Mouse (Mus musculus): ENCODE data around the gene Kif13a.

Kif13a gene
- long read RNA-seq, experiment 1, partial matches to known transcripts, result 2 of 6 reads
- long read RNA-seq, experiment 1, other reads (novel, unspliced or antisense), result 4 of 6 reads
- long read RNA-seq, experiment 2, partial matches to known transcripts, result 4 of 11 reads
- long read RNA-seq, experiment 2, other reads (novel, unspliced or antisense), result 7 of 11 reads

DNA sequence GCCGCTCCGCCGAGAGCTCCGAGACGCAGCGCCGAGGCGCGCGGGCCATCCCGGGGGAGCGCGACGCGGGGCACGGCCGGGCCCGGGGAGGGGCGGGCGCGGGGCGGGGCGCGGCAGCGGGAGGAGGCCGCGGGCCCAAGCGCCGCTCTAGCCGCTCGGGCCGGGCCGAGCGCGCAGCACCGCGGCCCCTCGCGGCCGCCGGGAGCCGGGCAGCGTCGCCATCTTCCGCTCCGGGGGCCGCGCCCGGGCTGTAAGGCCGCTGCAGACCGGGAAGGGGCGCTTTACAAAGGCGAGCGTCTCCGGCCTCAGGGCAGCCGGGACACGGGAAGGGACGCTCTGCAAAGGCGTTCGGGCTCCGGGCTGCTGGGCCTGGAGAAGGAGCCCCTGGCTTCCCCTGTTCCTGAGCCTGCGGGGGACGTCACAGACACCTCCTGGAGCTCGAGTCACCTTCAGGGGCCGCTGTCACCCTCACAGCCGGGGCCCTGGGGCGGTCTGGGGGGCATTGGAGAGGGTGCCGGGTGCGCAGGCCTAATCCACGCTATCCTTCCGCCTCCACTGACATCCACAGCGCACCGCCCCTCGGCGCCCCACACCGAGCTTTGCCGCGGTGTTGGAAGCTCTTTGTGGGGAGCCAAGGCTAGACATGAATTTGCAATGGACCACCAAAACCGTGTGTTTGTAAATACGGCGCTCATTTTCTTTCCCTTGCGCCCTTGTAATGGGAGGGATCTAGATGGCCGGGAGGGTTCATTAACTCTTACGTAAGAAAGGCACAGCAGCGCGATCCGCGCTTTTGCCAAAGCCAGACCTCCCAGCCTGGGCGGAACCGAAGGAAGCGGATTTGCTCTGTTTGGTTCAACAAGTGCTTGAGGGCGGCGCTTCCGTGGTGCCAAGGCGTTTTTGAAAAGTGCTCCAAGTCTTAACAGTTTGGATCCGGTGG is at the start of gene Kif13a:
Kif13a (minus strand) TSS at position 149 of the 940 bp plus-strand sequence.
- intact Hi-C loops (cut with DNase I), result loop anchor here (5.0 kb wide), 3 partner anchors 43 to 93 kb away; partner anchors contain the start of gene Nhlrc1

DNA sequence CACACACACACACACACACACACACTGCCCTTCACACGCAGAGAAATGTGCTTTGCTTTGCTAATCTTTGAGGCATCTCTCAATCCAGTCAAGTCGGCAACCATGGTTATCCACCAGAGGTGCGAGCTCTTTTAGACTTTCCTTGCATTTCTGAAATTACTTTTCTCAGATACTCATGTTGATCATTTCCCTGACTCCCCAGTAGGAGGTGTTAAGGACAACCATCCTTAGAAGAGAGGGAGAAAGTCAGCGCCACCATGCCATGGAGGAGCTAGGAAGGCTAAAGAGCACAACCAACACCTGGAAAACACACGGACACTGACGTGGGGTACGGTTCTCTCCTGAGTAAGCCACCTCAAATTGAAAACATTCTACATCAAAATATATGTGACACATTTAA is 46.9 kb upstream of the Kif13a start:
- intact Hi-C loops (cut with DNase I), result no loop called here

DNA sequence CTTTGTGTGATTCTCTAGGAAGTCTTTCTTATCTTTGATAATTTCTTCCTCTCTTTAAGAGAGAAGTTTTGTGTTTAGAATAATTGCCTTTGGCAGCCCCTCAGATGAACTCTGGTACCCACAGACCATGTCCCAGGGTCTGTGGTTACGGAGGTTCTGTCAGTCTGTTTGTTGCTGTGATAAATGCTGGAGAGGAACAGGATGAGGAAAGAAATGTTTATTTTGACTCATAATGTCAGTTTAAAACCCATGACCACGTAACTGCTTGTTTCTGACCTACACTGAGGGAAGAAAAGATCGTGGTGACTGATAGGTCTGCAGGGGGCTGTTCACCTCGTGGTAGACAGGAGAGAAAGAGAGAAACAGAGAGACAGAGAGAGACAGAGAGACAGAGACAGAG is 46.3 kb upstream of the Kif13a start:
- intact Hi-C loops (cut with DNase I), result no loop called here

DNA sequence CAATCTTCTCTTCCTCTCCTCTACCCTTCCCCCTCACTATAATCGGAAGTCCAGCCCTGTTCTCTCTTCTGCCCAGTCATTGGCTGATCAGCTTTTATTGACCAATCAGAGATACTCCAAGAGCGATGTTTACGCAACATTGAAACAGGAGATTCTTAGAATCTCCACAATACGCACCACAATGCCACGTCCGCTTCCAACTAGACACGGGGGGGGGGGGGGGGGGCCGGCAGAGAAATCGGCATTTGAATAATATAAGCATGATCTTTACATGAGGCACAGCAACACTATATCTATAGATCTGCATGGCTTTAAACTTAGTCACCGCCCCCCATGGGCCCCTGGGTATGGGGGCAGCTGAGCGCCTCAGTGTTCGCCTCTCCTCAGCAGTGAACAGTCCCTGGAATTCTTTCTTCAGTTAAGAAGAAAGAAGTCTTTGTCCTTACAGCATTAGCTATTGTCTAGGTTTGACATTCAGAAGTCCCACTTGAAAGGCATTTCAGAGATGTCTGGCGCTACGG is 45.4 kb upstream of the Kif13a start:
- intact Hi-C loops (cut with DNase I), result no loop called here

DNA sequence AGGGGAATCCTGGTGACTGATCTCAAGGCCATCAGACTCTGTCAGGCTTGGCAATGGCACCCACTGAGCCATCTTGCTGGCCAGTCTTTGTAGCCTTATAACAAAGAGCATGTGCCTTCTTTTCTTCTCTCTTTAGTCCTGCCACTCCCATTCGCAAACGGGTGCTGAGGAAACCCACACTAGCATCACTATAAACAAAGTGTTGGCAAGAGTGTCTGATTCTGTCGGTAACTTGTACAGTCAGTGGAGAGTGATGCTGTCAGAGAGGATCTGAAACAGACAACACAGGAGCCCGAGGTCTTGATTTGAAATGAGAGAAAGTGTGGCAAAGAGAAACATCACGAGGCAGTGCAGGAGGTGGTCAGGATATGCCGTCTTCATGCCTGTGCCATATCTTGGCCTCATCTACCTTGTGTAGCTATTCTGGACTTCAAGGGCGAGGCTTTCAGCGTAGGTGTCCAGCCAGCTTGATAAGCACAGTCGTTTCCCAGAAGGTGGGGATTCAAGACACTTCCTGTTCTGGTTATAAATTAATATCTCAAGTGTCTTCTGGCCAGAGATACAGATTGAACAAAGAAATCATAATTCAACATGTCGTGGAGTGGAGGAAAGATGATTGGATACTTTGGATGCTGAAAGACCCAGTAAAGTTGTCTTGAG is 40.7 kb upstream of the Kif13a start:
- intact Hi-C loops (cut with DNase I), result no loop called here

DNA sequence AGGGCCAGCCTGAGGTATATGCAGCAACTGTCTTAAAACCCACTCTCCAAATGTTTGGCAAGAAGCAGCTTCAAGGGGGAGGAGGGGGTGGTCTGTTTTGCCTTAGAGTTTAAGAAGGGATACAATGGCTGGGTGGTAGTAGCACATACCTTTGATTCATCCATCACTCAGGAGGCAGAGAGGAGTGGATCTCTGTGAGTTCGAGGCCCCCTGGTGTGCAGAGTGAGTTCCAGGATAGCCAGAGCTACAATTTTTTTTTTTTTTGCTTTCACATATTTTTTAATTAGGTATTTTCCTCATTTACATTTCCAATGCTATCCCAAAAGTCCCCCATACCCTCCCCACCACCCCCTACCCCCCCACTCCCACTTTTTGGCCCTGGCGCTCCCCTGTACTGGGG is 39.0 kb upstream of the Kif13a start:
- intact Hi-C loops (cut with DNase I), result no loop called here

DNA sequence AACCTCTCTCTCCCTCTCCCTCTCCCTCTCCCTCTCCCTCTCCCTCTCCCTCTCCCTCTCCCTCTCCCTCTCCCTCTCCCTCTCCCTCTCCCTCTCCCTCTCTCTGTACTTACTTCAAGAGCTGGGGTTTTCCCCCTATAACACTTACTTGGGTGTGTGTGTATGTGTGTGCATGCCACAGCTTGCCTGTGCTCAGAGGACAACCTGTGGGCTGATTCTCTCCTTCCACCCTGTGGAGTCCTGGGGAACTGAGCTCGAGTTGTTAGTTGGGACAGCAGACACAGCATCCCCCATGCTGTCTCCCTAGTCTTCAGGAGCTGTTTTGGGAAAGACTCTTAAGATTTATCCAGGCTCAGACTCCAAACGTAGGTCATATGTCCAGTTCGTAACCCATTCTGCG is 37.6 kb upstream of the Kif13a start:
- intact Hi-C loops (cut with DNase I), result no loop called here

DNA sequence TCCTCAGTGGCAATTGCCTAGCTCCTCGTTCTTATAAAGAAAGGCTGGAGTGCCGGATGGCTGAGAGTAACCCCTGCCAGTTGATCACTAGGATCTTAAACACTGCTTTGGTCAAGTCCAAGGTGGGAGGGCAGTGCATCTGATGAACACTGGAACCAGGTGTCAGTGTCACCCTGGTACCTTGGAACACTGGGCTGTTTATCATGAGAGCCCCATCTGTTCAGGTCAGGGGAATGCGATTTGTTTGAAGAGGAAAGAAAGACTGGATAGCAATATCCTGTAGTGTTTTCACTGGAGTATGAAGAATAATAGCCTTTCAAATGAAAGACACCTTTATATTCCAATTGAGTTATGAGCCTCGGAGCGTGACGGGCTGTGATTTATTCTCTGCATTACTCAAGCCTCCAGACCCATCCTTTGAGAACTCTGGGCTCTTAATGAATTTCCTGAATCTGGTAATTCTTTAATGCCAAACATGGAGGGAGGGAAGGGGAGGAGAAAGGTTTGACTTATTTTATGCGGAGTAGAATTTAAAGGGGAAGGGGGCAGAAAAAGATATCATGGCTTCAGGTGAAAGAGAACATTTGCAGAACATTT is 31.3 kb upstream of the Kif13a start:
- intact Hi-C loops (cut with DNase I), result no loop called here

DNA sequence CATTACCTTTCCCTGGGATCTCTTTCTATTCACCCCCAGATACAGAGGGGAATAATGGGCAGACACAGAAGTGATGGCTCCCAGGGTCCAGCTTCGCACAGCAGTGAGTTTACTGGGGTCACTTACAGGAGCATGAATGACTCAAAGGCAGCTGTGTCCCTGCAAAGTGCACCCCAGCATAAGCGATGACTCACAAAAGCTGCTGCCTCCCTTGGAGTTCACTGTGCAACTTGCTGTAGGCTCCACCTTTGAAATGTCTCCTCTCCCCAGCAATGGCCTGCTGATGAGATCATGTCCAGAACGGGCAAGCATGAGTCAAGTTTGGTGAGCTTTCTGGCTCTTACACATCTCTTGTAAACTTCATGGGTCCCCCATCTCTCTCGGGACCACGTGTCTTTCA is 29.5 kb upstream of the Kif13a start:
- intact Hi-C loops (cut with DNase I), result no loop called here

DNA sequence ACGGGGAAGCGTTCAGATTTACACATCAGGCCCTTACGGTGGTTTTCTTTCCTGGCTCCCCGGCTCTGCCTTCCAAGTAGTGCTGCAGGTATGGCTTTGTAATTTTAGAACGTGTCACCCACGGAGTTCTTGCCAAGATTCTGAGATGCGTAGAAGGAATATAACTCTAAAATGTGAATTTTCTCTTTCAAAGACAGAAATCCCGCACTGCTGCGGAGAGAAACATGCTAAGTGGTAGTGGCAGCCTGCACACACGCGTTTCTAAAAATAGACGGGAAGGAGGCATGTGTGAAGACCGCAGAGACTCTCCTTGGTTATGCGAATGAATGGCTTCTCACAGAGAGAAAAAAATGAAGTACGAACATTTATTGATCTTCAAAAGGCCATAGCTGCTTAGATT is 21.5 kb upstream of the Kif13a start:
- intact Hi-C loops (cut with DNase I), result no loop called here

DNA sequence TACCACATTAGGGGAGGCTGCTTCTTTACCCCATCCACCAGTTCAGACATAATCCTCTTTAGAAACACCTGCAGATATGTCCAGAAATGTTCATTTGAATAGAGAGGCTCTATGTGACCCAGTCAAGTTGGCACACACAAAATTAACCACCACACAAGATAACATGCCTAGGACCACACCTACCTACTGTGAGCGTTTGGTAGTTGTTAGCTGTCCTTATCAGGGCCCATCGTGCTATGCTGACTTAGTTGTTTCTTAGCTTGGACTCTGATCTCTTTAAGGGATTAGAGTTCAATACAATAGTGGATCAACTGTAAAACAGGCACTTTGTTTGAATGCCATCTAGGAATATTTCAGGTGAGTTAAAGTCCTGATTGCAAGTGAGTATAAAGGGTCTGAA is 20.1 kb upstream of the Kif13a start:
- intact Hi-C loops (cut with DNase I), result no loop called here

DNA sequence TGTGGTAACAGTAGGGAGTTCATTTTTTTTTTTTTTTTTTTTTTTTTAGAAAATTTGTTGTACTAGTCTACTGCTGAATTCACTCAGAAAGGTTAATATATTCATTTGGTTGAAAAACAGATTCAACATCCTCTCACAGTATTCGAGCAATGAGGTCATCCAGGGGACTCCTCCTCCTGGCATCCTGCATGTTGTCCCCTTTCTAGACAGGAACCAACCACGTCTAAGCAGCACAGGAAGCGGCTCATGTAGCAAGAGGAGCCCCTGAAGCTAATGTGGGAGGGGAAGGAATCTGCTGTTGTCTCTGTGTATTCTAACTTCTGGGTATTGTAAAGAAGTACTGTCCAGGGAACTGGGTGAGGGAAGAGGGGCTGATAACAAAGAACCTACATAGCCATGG is 18.4 kb upstream of the Kif13a start:
- intact Hi-C loops (cut with DNase I), result no loop called here

DNA sequence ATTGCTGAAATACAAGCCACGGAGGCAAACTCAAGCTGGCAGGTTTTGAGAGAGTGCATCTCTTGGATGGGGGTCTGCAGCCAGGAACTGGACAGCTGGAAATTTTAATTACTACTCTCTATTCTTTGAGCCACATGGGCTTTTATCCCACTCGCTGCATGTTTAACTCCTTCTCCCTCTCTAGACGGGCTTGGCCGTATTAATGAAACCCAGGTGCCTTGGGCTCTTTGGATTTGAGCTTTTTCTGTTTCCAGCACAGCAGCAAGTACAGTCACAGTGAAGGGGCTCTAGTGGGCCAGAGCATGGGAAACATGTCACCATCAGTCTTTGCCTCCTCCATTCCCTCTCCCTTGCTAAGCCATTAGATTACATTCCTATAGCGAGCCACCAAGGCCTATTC is 16.4 kb upstream of the Kif13a start:
- intact Hi-C loops (cut with DNase I), result no loop called here

DNA sequence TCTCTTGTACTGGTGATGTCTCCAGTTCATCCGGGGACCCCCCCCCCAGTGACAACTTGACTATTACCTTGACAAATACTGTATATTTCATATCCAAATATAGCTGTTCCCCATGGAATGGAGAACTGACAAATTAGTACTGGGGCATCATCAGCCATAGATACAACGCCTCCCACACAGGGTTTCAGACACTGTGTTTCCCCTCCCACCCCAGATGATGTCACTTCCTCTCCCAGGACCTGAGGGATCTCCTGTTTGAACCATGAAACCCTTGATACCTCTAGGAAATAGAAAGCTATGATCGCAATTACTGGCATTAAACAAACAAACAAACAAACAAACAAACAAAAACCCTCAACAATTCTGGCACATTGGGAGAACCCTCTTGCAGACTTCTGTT is 15.6 kb upstream of the Kif13a start:
- intact Hi-C loops (cut with DNase I), result no loop called here

DNA sequence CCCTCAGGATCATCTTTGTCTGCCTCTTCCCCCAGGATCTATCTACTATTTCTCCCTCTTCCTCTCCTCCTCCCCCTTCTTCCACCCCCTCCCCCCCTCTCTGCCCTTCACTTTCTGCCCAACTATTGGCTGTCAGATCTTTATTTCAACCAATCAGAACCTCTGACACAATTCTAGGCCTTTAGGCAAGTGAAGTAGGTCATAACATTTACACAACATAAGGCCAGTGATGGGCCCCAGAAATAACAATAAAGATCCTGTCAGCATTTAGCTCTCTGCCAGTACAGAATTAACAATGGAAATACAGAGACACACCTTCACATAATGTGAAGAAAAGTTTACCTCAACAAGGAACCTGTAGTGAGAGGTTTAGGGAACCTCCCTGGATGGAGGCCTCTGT is 13.6 kb upstream of the Kif13a start:
- intact Hi-C loops (cut with DNase I), result no loop called here

DNA sequence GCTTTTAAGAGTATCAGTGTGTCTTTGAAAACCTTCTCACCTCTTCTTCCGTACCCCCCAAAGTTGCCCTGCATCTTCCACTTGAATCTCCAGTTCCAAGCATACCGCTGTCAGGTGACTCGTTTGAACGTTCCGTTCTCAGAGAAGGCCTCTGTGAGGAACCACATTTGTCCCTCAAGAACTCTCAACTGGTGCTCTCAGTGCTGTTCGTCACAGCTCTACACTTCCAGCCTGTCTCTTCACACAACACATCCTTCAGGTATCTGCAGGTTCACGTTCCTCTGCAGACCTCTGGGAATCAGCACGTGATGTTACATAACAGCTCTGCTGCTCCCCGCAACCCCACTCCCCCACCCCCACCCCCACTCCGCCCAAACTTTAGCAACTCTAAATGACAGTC is 4.4 kb upstream of the Kif13a start:
- intact Hi-C loops (cut with DNase I), result loop anchor here (5.0 kb wide), 1 partner anchor 78 kb away; the partner anchor contains the start of gene Nhlrc1

DNA sequence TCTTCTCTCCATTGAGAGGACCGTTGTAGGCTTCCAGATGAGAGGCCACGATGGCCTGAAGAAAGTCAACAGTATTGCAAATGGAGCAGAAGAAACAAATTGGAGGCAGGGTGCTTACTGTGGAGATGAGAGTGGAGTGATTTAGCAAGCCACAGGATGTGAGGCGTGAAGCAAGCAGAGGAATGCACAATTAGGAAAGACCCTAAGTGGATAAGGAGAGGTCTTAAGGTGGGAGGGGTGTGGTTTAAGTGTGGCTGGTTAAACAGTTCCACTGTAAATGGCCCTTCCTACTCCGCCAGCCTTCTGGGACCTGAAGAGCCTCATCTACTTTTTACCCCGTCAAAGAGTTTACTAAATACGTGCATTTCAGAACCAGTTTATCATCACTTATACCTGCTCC is 3.2 kb upstream of the Kif13a start:
- intact Hi-C loops (cut with DNase I), result loop anchor here (5.0 kb wide), 1 partner anchor 79 kb away; the partner anchor contains the start of gene Nhlrc1

DNA sequence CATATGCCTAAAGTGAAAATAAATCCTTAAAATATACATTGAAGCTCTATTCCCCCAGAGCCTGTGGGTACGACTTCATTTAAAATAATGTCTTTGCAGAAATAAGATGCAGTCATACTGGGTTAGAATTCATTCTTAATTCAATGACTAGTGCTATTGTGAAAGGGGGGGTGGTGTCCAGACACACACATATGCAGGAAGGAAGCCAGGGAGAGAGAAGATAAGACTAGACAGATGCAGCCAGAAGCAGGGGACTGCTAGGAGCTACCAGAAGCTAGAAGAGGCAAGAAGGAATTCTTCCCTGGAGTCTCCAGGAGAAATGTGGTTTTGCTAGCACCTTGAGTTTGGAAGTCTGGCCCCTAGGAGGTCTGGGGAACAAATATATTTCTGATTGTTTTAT is 2.4 kb upstream of the Kif13a start:
- intact Hi-C loops (cut with DNase I), result loop anchor here (5.0 kb wide), 1 partner anchor 80 kb away; the partner anchor contains the start of gene Nhlrc1

DNA sequence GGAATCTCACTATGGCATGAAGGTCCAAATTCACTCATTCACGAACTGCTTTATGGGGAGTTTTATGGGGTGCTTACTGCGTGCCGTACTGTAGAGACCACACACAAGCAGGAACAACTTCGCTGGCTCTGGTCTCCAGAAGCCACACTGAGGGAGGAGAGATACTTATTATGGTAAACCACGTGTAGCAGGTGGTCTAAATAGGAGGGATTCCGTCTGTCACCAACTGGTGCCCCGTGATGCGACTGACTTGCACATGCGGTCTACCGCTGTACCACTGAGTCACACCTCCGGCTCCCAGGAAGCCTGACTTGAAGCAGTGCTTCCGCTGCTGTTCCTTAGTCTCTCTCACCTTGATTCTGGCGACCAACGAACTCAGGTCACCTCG is 986 bp upstream of the Kif13a start:
- intact Hi-C loops (cut with DNase I), result loop anchor here (5.0 kb wide), 1 partner anchor 82 kb away; the partner anchor contains the start of gene Nhlrc1

DNA sequence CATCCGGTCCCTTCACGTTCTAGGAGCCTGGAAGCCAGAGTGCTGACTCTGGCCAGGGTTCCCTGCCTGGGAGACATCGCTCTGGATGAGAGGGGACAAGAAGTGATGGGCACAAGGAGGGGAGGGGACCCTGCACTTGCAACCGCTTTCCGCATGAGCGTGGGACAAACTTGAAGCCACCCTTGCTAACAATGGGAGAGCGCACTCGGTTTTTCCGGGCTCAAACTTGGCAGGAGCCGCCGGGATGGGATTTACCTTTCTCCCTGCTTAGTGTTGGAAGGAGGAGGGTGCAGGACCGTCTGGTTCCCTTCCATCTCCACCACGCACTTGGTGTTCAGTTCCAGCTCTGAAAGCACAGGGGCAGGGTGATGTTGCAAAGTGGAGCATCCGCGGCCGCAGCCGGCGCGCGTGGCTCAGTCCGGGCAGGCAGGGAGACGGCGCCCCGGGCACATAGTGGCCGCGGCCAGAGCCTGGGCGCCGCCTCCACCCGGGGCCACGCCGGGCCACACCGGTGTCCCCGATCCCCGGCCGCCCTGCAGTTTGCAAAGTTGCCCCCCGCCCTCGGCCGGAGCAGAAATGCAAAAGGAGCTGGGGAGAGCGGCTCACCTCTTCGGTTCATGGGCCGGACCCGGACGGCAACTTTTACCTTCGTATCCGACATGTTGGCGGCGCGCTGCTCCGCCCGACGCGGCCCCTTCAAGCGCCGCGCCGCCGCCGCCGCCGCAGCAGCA is 541 bp downstream of the Kif13a start:
- intact Hi-C loops (cut with DNase I), result loop anchor here (5.0 kb wide), 2 partner anchors 42 to 92 kb away; no protein-coding TSS in a partner anchor

Measured in adrenal gland (tissue).